Mouse (Mus musculus) kidney, postnatal 4 days (tissue): ENCODE measurements around the gene Plxnb1.
"Not testable (repeated sequence)": the region's sequence is repeated elsewhere in the genome, so short reads cannot be mapped to it uniquely, and the experiment has no call there.

ENCODE experiments used
- DNase-seq, 2 experiments: peaks; one replicate each; pipeline ENCODE4 v3.0.0; 2021; ENCODE audit warnings: mixed read lengths in 2 of 2

The Plxnb1 gene

GRCm38 (mm10) chr9:109103250-109103649 lies 8.1 kb downstream of the Plxnb1 start:
- DNase-seq = no peak

DNA sequence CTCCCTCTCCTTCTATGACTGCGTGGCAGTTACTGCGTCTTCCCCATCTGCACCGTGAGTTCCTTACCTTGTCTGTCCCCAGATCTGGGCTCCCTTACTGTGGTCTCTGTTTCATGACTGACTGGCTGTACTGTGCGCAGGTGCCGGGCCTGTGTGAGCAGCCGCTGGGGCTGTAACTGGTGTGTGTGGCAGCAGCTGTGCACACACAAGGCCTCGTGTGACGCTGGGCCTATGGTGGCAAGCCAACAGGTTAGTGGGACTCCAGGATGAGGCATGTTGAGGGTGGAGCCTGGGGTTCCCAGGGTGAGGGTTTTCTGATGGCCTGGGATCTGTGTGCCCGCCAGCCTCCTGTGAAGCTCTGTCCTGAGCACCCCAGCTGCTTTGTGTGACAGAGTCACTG lies 8.9 kb downstream of the Plxnb1 start:
- DNase-seq = no peak

DNA sequence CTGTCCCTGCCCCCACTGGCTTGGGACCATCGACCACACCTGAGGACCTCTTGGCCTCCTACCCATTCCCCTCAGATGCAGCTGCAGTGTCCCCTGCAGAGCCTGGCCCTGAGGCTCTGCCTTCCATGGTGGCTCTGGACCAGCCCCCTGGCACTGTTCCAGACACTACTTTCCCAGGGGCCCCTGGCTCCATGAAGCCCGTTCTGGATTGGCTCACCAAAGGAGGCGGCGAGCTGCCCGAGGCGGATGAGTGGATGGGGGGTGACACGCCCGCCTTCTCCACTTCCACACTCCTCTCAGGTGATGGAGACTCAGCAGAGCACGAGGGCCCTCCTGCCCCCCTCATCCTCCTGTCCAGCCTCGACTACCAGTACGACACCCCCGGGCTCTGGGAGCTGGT lies 9.8 kb downstream of the Plxnb1 start:
- peak; percentile 59 to 67 for DNase-seq

- no peak for DNase-seq
These were observed 10.5 kb downstream of the Plxnb1 start for GRCm38 (mm10) chr9:109105648-109106047.

GRCm38 (mm10) chr9:109107341-109107740 lies 12.2 kb downstream of the Plxnb1 start:
- DNase-seq = peak in 1 of 2 experiments; percentile 37

DNA sequence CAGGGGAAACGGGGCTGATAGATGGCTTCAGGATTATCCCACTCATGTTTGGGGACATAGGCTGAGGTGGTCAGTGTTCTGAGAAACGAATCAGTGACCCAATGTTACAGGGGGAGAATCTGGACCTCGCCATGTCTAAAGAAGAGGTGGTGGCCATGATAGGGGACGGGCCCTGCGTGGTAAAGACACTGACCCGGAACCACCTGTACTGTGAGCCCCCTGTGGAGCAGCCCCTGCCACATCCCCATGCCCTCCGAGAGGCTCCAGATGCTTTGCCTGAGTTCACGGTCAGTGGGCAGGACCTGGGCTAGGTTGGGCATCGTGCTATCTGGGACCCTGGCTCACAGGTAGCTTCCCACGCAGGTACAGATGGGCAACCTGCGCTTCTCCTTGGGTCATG lies 15.1 kb downstream of the Plxnb1 start:
- peak in 1 of 2 experiments; percentile 0 for DNase-seq

- DNase-seq = no peak
These were observed 15.9 kb downstream of the Plxnb1 start for GRCm38 (mm10) chr9:109111101-109111500.

GRCm38 (mm10) chr9:109111591-109111990 lies 16.4 kb downstream of the Plxnb1 start:
- peak in 1 of 2 experiments; percentile 1 for DNase-seq

GRCm38 (mm10) chr9:109113331-109113730 lies 18.1 kb downstream of the Plxnb1 start:
- DNase-seq = peak in 1 of 2 experiments; percentile 1

GRCm38 (mm10) chr9:109114276-109114675 lies 19.1 kb downstream of the Plxnb1 start:
- peak; percentile 1 to 2 for DNase-seq

- DNase-seq = peak; percentile 1
These were observed 19.7 kb downstream of the Plxnb1 start for GRCm38 (mm10) chr9:109114871-109115270.

- no peak for DNase-seq
These were observed 21.0 kb downstream of the Plxnb1 start for GRCm38 (mm10) chr9:109116205-109116604.

DNA sequence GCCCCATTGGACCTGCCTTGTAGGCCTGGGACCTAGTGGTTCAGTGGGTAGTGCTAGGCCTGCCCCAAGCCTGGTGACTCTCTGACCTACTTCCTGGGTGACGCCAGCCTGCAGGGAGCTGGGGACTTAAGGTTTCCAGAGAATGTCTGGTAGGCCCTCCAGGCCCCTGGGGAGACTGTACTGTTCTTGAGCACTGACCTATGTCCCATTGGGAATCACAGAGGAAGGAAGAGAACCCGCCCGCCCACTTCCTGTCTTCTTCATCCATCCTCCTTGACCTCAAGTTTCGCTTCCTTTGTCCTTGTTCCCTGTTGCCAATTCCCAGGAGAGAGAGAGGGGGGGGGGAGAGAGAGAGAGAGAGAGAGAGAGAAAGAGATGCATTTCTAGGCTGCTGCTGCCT lies 22.9 kb downstream of the Plxnb1 start:
- peak in 1 of 2 experiments; percentile 14 for DNase-seq

DNA sequence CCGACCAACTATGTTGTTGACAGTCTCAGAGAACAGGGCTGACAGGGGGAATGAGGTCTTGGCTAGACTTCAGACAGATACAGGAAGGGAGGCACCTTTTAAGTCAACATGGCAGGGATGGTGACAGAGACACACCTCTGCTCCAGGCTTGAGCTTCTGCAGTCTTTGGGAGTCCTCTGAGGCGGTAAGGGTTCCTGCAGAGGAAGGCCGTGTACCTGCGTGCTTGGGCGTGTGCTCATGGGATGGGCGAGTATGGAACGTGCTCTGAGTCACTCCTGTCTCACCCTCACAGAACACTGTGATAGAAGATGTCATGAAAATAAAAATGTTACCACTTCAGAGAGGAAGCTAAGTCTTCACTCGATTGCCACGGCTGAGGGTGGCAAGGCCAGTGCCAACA lies 24.4 kb downstream of the Plxnb1 start:
- peak in 1 of 2 experiments; percentile 1 for DNase-seq

GRCm38 (mm10) chr9:109120956-109121355 lies 25.8 kb downstream of the Plxnb1 start:
- DNase-seq = no peak

GRCm38 (mm10) chr9:109122553-109123085 lies 27.4 kb downstream of the Plxnb1 start:
- DNase-seq = peak; percentile 36 to 65

GRCm38 (mm10) chr9:109123266-109123665 lies 28.1 kb downstream of the Plxnb1 start:
- DNase-seq = peak; percentile 24 to 30

- DNase-seq = peak in 1 of 2 experiments; percentile 2
These were observed 29.0 kb downstream of the Plxnb1 start for GRCm38 (mm10) chr9:109124164-109124563.

DNA sequence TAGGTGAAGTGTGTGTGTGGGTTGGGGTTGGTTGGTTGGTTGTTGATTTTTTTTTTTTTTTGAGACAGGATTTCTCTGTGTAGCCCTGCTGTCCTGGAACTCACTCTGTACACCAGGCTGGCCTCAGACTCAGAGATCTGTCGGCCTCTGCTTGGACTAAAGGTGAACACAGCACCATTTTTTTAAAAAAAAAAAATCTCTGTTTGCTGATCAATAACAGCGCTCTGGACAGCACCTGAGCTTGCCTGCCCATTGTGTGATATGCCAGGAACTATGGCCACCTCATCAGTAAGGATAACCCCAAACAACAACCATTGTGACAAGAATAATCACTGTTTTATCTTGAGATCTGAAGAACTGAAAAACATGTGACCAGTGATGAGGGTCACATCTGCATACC lies 29.9 kb downstream of the Plxnb1 start:
- no peak for DNase-seq

DNA sequence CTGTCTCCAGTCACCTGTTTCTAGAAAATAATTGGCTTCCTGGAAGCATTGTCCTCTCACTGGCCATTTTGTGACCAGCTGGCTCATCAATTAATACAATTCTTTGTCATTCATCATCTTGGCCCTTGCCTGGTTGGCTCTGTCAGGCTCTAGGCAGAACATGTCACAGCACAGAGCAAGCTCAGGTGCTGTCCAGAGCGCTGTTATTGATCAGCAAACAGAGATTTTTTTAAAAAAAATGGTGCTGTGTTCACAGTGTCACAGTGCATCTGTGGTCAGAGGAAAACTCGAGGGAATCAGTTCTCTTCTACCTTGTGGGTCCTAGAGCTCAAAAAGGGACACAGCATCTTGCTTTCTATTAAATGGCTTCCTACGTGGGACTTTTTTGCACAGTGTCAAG lies 30.3 kb downstream of the Plxnb1 start:
- no peak for DNase-seq

DNA sequence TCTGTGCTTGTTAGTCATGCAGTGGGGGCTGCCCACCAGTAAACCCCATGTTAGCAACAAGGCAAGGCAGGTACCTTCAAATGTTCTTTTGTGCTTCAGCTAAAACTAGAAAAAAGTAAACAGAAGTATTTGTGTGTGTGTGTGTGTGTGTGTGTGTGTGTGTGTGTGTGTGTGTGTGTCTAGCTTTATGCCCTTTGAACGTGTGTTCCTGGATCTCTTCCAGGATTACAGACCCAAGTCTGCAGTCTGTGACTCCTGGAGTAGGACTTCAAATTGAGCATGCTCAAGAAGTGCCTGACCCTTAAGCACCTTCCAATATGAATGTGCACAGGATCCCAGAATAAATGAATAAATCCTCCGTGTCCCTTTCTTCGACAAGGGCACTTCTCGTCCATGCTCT lies 31.9 kb downstream of the Plxnb1 start:
- no peak for DNase-seq

DNA sequence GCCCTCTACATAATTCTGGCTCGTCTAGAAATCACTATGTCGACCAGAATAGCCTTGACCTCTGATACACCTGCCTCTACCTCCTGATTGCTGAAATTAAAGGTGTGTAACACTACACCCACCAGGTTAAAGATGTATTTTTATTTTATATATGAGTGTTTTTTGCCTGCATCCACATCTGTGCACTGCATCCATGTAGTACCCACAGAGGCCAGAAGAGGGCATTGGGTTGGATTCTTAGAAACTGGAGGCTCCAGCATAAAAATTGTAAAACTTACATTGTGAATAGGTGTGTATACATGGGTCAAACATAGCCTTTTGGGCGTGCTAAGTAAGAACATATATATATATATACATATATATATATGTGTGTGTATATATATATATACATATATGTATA lies 33.0 kb downstream of the Plxnb1 start:
- peak; percentile 74 to 76 for DNase-seq

- no peak for DNase-seq
These were observed 34.9 kb downstream of the Plxnb1 start for GRCm38 (mm10) chr9:109130076-109130475.

DNA sequence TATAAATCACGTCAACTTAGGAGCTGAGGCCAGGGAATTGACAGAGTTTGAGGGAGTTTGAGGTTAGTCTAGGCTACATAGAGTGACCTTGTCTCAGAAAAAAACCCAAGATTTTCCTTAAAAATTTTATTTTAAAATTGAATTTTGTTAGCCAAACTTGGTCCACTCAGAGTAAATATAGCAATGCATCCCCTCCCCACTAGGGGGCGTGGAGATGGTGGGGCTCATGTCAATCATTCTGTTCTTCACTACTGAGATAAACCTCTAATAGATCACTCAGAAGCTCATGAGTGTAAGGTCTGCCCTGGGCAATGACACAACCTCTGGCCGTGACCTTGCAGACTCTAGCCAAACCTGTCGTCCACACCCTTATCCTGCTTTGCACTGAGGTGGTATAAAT lies 45.2 kb downstream of the Plxnb1 start:
- not testable (repeated sequence) for DNase-seq

DNA sequence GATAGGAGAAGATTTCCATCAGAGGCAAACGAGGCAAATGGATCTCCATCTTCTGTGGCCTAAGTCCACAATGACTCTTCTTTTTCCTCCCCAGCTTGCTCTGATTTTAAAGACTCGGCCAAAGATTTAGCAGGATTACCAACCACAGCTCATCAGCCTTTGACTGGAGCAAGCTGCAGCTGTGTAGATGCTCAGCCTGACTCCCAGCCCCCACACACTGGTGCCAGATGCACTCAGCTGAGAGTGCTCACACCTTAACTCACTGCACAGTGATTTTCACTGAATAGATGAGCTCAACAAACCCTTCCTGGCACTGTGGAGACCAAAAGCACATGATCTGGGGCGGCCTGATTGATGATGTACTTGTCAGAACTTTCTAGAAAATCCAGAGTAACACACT lies 66.8 kb downstream of the Plxnb1 start, which contains the start of gene Fbxw21:
Gene Fbxw21 (minus strand): TSS at position 101 of the 400 bp plus-strand sequence.
- DNase-seq = no peak
